Mouse (Mus musculus) megakaryocyte, embryonic 14.5 days (primary cell): Measurements from ENCODE around the gene Olfr553. TPM values are rescaled to one million over a fixed set of nuclear protein-coding genes. Genes with fewer than 3 reads are reported as not detected.
A peak's percentile ranks its signal among the peaks of the same experiment; 100 is the strongest.

Source experiments
- H3K27me3 ChIP-seq: replicated peaks from 2 replicates; pipeline ENCODE3; 2012; ENCODE audit warnings: inconsistent platforms
- H3K36me3 ChIP-seq: replicated peaks from 2 replicates; pipeline ENCODE3; 2012; ENCODE audit warnings: low read length, inconsistent platforms, mixed read lengths
- H3K4me1 ChIP-seq: 2 replicates; pipeline ENCODE4 v1.6.1; 2012; ENCODE audit warnings: inconsistent platforms
- H3K4me3 ChIP-seq: replicated peaks from 2 replicates; pipeline ENCODE3; 2012; ENCODE audit warnings: moderate library complexity, mild to moderate bottlenecking, inconsistent platforms
- H3K9me3 ChIP-seq: 2 replicates; pipeline ENCODE4 v1.6.1; 2012; ENCODE audit warnings: inconsistent platforms
- FLI1 ChIP-seq: IDR thresholded peaks from 2 replicates; pipeline ENCODE4 v1.6.1; 2012; ENCODE audit warnings: low read length, inconsistent platforms, mixed read lengths
- GATA1 ChIP-seq: IDR thresholded peaks from 3 replicates; pipeline ENCODE4 v1.6.1; 2012; ENCODE audit warnings: mixed read lengths, low read length, inconsistent platforms, borderline replicate concordance
- polyA plus RNA-seq: library from polyadenylated mRNA; stranded (reverse); fragments of >175 nt; gene quantifications from 2 replicates; pipeline ENCODE4 v1.2.3, GENCODE M21; 2012; ENCODE audit warnings: low replicate concordance; ENCODE audit not compliant: insufficient read depth

Gene Olfr553
- polyA plus RNA-seq, 1 experiment = not detected

DNA sequence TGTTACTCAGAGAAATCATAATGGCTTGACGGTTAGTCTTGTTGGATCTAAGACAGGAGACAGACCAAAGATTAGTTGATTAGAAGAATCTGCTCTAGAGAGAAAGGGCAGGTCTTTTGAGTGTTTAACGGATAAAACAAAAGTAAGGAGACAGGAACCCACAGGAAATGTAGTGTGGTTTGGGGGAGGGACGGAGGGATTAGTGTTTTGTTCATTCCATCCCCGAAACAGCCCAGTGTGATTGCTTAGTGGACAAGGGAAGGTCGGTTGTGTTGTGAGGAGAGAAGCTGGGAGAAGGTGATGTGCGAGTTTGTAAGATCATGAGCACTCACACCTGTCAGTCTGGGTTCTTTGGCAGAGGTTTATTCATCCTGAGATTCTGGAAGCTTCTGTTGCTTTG is 42.0 kb downstream of the Olfr553 start:
- Histone ChIP-seq H3K4me1 (peaks cover 46% of the 10 kb centered on the region), H3K36me3 (no peaks in the 10 kb centered on the region), H3K4me3 (peak overlapping the region; percentile 28), H3K27me3 (no peaks in the 10 kb centered on the region), H3K9me3 (no peaks in the 10 kb centered on the region)
- TF ChIP-seq GATA1 = no peak
- TF ChIP-seq FLI1 = no peak

DNA sequence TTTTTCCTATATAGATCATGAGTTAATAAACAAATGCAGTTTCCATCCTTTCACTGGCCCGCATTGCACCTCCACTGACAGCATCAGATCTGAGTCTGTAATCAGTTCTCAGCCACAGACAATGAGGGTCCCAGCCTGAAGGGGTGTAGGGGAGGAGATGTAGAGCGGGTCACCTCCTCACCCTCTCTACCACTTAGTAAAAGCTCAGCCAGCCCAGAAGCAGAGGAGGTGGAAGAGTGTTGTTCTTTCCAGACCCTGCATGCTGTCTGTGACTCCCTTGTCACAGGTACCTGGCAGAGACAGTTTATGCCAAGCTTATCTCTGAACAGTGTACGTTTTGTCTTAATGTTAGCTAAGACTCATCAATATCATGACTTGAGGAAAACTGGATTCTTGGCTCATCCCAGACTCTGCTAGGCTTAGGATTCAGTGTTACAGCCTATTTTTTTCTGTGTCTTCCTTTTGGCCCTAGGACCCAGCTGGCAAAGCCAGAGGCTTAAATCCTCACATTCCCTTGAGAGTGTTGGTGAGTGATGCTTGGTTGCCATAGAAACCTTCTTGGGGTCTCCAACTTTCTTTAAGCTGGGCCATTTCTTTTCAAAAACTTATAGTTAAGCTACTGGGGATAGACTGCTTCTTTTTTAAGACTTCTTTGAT is 44.7 kb downstream of the Olfr553 start:
- TF ChIP-seq FLI1 = no peak
- TF ChIP-seq GATA1 = no peak
- H3K4me3 ChIP-seq = no peak overlapping the region

DNA sequence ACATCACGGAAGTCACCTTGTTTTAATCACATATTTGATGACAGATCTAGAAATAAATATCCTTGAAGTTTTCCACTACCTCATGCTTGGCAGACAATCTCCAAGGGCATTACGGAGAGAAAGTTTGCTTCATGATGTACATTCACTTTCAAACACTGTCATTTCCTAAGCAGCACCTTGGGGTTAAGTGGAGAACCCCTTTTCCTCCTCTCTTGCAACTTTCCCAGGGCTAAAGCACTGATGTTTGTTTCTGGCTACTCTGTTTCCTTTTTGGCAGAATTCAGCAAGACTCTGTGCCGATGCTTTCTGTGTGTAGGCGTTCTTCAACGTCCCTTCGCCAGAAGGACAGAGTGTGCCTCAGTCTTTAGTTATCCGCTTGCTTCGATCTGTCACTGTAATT is 46.9 kb downstream of the Olfr553 start, which contains the start of gene Olfr550:
Gene Olfr550, plus strand, starts transcription at position 301 of the 400 bp plus-strand sequence.
- Histone ChIP-seq H3K4me3 (no peak within 1 kb of the TSS), H3K27me3 (no peaks in the 10 kb centered on the region), H3K9me3 (no peaks in the 10 kb centered on the region), H3K4me1 (peaks cover 27% of the 10 kb centered on the region), H3K36me3 (no peaks in the 10 kb centered on the region)
- TF ChIP-seq FLI1 (no peak), GATA1 (no peak)

More for the DNA sequence above, 44.7 kb downstream of the Olfr553 start:
- H3K36me3 ChIP-seq = no peaks in the 10 kb centered on the region
- H3K27me3 ChIP-seq = no peaks in the 10 kb centered on the region
- H3K9me3 ChIP-seq = no peaks in the 10 kb centered on the region
- peaks cover 30% of the 10 kb centered on the region for H3K4me1 ChIP-seq

DNA sequence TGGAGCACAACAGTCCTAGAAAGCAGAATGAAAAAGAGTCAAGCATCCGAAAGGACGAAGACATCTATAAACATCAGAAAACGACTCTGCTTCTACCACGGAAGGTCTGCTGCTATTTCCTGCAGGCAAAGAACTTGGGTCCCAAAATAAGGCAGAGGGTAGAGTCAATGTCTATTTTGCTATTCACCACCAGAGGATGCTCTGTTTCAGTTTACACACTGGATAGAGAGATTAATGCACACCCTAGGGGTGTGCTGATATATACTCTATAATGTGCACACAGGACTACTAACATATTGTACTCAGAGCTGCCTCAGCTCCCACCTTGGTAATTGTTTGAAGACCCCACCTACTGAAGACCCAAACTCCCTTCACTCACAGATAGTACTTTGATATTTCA is 51.8 kb downstream of the Olfr553 start:
- H3K36me3 ChIP-seq = peaks cover 29% of the 10 kb centered on the region
- no peak overlapping the region for H3K4me3 ChIP-seq
- peaks cover 33% of the 10 kb centered on the region for H3K4me1 ChIP-seq
- TF ChIP-seq GATA1 (no peak), FLI1 (no peak)
- no peaks in the 10 kb centered on the region for H3K27me3 ChIP-seq
- H3K9me3 ChIP-seq = no peaks in the 10 kb centered on the region

DNA sequence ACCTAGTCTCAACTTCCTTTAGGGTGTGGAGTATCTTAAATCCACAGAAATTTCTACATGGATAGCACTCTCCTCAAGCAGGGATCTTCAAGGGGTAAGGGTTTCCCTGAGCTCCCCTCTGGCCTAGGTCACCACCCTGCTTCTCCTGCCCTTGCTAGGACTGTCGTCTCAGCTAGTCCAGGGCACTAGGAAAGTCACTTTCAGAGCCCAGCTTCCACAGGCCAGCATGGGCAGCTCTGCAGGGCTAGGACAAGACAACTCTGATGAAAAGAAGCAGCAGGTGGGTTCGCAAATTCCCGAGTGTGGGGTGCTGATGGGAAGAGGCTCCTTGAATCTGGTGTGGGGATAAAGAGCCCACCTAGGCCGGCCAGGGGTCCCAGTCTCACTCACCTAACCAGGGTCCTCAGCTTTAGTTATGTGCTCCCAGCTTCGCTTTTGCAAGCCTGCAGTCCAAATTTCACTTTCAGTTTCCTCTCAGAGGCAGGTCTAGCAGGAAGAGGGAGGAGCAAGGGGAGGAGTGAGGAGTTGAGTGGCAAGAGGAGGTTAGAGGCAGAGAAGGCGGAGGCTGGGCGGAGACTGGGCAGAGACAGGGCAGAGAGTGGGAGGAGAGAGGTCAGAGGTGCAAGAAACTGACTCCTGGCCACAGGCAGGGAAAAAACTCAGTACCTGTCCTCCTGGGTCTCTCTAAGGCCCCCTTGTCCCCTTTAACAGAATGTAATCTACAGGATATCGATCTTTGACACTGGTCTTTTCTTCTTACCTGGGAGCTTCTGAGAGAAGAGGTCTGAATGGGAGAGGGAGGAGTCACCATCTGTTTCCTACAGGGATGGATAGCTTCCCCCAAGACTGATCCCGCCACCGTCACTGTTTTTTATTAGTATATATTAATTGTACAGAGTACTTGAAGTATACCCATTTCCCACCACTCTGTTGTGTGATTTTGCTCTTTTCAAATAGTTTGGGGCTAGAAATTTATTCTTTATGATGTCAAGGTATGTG is 52.7 kb downstream of the Olfr553 start, which contains the start of gene Trim21:
Gene Trim21, minus strand, starts transcription at position 488 of the 999 bp plus-strand sequence.
- Histone ChIP-seq H3K36me3 (peaks cover 38% of the 10 kb centered on the region), H3K9me3 (no peaks in the 10 kb centered on the region), H3K27me3 (no peaks in the 10 kb centered on the region), H3K4me1 (peaks cover 40% of the 10 kb centered on the region), H3K4me3 (peak within 1 kb of the TSS; percentile 96)
- TF ChIP-seq FLI1 (no peak), GATA1 (no peak)

Other genes with a start within 250 kb of the Olfr553 start
- 13.8 and 46.6 TPM in 2 replicates for gene Rrm1, start 176.5 kb downstream of the Olfr553 start, polyA plus RNA-seq
- not detected in 2 replicates for gene Olfr543, start 136.5 kb downstream of the Olfr553 start, polyA plus RNA-seq
- not detected in 2 replicates for gene Olfr544, start 129.9 kb downstream of the Olfr553 start, polyA plus RNA-seq
- not detected in 2 replicates for gene Olfr545, start 118.6 kb downstream of the Olfr553 start, polyA plus RNA-seq
- not detected in 2 replicates for gene Olfr547, start 83.5 kb downstream of the Olfr553 start, polyA plus RNA-seq
- not detected in 2 replicates for gene Olfr548-ps1, start 77.3 kb downstream of the Olfr553 start, polyA plus RNA-seq
- gene Olfr549, start 68.3 kb downstream of the Olfr553 start, polyA plus RNA-seq = not detected in 2 replicates
- 0.60 and 3.0 TPM in 2 replicates for gene Trim21, start 52.7 kb downstream of the Olfr553 start, polyA plus RNA-seq
- gene Olfr550, start 46.8 kb downstream of the Olfr553 start, polyA plus RNA-seq = not detected in 2 replicates
- gene Olfr551, start 26.3 kb downstream of the Olfr553 start, polyA plus RNA-seq = not detected in 2 replicates
- 0.06 and 3.2 TPM in 2 replicates for gene Olfr552, start 20.4 kb downstream of the Olfr553 start, polyA plus RNA-seq
- not detected in 2 replicates for gene Olfr554, start 20.2 kb upstream of the Olfr553 start, polyA plus RNA-seq
- not detected in 2 replicates for gene Olfr555, start 40.6 kb upstream of the Olfr553 start, polyA plus RNA-seq
- gene Olfr556, start 46.7 kb upstream of the Olfr553 start, polyA plus RNA-seq = not detected in 2 replicates
- 0.73 and 1.0 TPM in 2 replicates for gene Trim68, start 69.1 kb upstream of the Olfr553 start, polyA plus RNA-seq
- not detected in 2 replicates for gene Olfr557, start 77.7 kb upstream of the Olfr553 start, polyA plus RNA-seq
- not detected in 2 replicates for gene Olfr558, start 84.0 kb upstream of the Olfr553 start, polyA plus RNA-seq
- not detected in 2 replicates for gene Olfr33, start 100.9 kb upstream of the Olfr553 start, polyA plus RNA-seq
- not detected in 2 replicates for gene Olfr559, start 109.3 kb upstream of the Olfr553 start, polyA plus RNA-seq
- gene Olfr560, start 141.1 kb upstream of the Olfr553 start, polyA plus RNA-seq = 0.17 TPM in 1 of 2 replicates, not detected in the other
- gene Olfr78, start 141.3 kb upstream of the Olfr553 start, polyA plus RNA-seq = not detected in 2 replicates
- not detected in 2 replicates for gene Olfr561, start 153.0 kb upstream of the Olfr553 start, polyA plus RNA-seq
- not detected in 2 replicates for gene Olfr564, start 185.3 kb upstream of the Olfr553 start, polyA plus RNA-seq
- not detected in 2 replicates for gene Olfr566, start 240.5 kb upstream of the Olfr553 start, polyA plus RNA-seq